Mouse (Mus musculus) embryo, embryonic 10 days (tissue): ENCODE results near the gene Gm45785.

Experiments
- DNase-seq: peaks from one replicate; pipeline ENCODE4 v3.0.0-alpha.2; 2015; ENCODE audit warnings: low spot score

Gm45785 gene

GRCm38 (mm10) chr7:140831447-140831846 lies 24.7 kb downstream of the Gm45785 start:
- DNase-seq: no peak

DNA sequence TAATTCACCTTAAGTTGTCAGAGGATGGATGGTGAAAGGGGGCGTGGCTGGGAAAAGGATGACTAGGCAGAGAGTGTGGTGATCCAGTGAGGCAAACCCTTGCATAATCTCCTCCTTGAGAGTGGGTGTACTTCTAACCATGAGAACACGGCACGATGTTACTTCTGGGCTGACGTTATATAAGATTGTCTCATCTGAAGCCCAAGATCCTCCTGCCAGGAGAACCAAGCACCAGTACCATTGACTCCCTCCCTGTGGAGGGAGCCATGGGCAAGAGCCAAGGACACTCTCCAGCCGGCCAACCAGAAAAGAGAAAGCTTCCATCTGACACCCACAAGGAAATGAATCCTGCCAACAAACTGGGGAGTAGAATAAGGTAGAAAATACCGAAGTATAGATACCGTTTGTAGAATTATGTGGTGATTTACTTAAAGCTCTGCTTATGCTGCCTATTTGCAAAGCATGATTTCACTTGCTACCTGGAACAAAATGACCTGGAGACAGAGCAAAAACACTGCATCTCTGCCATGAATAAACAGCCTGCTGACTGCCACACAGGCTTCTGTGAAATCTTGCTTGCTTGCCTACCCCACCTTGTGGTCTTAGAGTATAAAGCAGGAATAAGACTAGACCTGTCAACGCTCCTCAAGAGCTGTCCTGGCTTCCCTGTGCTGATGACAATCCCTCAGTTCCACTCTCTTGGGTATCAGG lies 27.8 kb downstream of the Gm45785 start:
- DNase-seq: peak; percentile 53

DNA sequence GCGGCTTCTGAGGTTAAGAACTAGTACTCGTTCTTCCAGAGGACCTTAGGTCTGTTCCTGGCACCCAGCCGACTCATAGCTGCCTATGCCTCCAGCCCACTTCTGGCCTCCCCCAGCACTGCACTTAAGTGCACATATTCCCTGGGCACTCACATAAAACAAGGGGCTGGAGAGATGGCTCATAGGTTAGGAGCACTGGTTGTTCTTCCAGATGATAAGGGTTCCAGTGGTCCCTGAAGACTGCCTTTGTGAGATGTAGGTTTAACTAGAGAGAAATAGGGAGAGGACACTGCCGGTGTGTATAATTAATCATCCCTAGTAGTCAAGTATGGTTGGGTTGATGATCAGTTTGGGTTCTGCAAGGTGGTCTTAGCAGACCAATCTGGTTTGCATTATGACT lies 33.4 kb downstream of the Gm45785 start:
- no peak for DNase-seq

- DNase-seq: peak; percentile 78
Measured at GRCm38 (mm10) chr7:140821653-140822329, 34.3 kb downstream of the Gm45785 start, which contains the start of gene Zfp941. Gene Zfp941 (minus strand): TSS chr7:140822178.

- DNase-seq: no peak
Measured at GRCm38 (mm10) chr7:140821305-140821652, 34.9 kb downstream of the Gm45785 start.

GRCm38 (mm10) chr7:140820173-140820572 lies 36.0 kb downstream of the Gm45785 start:
- DNase-seq: no peak

DNA sequence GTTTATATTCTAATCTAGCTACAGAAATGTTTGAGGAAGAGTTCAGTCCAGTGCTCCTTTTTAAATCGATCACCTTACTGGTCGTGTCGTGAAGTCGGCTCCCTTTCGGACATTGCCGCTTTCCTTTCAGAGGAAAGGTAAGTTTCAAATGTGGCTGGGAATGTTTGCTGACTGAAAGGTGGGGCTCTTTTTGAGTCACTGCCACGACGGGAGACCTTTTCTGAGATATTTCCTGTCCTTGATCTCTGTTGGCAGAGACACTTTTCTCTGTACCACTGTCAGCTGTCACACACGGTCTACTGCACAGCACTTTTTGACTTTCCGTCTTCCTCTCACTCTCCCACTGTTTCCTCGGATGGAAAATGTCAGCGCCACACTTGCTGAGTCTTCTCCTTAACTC lies 43.3 kb downstream of the Gm45785 start:
- no peak for DNase-seq

GRCm38 (mm10) chr7:140811714-140812113 lies 44.4 kb downstream of the Gm45785 start:
- no peak for DNase-seq

DNA sequence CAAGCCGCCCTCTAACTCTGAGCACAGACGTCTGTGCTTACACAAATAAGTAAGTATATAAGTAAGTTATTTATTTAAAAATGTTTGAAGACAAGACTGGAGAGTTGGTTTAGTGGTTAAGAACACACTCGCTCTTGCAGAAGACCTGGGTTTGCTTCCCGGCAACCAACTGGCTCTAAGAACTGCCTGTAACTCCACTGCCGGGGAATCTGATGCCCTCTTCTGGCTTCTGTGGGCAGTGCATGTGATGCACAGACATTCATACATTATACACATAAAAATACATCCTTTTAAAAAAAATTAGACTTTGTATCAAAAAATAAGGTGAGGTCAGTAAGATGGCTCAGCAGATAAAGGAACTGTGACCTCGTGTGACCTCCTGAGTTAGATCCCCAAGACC lies 45.6 kb downstream of the Gm45785 start:
- no peak for DNase-seq

DNA sequence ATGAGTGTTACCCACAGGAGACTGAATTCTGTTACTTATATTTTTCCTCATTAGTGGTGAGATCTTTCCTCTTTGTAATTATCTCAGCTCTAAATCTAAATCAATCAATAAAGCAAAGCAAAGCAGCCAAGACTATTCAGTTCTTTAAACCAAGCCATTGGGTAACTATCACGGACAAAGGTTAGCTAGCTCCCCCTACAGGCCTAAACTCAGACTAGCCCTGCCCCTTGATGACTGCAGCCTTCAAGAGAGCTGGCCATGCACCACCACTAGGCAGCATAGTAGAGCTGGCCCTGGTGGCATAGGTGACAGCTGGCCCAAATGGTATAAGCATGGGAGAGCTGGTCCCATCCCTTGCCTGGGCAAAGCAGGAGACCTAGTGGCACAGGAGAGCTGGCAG lies 50.4 kb downstream of the Gm45785 start:
- peak; percentile 64 for DNase-seq

- no peak for DNase-seq
Measured at GRCm38 (mm10) chr7:140802629-140803028, 53.5 kb downstream of the Gm45785 start.

- DNase-seq: no peak
Measured at GRCm38 (mm10) chr7:140798212-140798611, 57.9 kb downstream of the Gm45785 start.

GRCm38 (mm10) chr7:140797619-140798018 lies 58.5 kb downstream of the Gm45785 start:
- no peak for DNase-seq

DNA sequence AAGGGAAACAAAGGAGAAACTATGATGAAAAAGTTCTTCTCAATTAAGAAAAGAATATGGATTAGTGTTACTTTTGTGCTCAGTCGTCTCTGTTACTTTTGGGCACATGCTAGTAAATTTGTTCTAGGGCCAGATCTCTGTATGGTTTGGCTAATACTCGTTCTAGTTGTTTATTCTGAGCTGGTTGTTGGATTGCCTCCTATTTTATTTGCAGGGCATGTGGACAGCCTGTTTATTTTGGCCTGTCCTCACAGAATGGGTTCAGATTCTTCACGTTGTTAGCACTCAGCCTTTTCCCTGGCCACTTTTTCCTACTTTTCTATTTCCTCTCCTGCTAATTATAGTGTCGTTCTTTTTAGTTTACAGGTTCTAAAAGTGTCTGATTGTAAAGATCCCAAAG lies 62.6 kb downstream of the Gm45785 start:
- no peak for DNase-seq

DNA sequence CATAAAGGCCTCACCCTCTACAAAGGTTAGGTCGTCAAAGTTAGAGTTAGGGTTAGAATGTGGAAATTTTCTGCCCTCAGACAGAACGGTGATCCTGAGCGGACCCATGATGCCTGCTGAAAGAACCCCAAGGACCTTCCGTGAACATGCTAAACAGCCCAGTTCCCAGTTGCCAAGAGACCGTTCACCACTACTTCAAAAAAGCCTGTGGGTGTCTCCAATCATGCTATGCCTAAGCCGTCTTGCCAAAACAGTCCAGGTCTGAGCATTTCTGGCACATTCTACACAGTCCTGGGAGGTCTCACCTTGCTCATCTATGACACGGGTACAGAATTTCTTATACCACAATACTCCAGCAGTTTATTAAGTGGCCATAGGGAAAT lies 68.1 kb downstream of the Gm45785 start:
- DNase-seq: no peak

DNA sequence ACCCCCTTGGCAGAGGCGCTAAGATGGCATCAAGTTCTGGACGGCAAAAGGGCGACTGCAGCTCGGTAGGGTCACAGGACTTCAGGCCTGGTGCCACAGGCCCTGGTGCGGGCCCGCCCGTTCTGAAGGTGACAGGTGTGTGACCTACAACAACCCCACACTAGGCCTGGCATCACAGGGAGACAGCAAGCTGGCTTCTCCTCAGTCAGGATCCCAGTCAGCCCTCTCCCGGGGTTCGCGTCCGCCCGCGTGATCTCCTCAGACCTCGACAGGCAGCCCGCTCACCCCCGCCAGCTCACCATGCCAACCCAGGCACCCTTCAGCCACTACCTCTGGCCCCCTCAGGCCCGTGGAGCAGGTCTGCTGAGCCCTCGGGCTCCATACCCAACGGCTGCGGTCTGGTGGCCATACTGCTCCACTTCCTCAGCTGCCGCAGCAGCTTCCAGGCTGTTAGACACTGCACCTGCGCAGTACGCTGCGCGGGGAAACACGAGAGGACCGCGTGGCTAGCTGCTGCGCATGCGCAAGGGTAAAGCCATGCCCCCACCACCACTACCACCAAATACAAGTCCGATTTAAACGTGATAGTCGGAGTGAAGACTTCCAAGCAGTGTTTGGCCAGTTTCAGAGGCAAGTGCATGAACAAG lies 68.6 kb downstream of the Gm45785 start, which contains the start of gene Syce1:
Gene Syce1, minus strand, starts transcription at position 447 of the 647 bp plus-strand sequence.
- DNase-seq: no peak

GRCm38 (mm10) chr7:140780548-140780947 lies 75.6 kb downstream of the Gm45785 start:
- DNase-seq: no peak
